Mouse (Mus musculus): ENCODE data around the gene Padi3. TPM values are rescaled to one million over a fixed set of nuclear protein-coding genes. Genes with fewer than 3 reads are reported as not detected.

The Padi3 gene
- polyA plus RNA-seq, 1 experiment from 2014 or later, result 0.51 TPM

DNA sequence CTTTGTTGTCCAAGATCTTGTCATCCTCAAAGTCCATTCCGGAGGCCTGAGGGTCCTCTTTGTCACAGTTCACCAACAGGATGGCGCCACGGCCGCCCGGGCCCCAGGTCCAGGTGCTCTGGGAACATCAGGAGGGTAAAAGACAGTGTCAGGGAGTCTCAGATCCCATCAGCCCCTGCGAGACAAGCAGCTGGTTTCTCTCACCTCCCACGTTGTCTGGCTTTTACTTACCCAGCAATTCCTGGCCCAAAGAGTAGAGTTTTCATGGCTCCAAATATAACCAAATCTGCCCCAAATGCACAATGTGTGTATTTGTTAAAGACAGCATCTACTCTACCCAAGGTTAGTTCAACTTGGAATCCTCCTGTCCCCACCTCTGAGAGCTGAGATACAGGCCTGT, 48.8 kb downstream of the Padi3 start:
- Histone ChIP-seq H3K9me3 (ENCODE audit: control insufficient read depth, low read length) (no peaks in the 10 kb centered on the region), H3K4me3 (ENCODE audit: low read length) (no peak overlapping the region), H3K27me3 (replicated peaks; ENCODE audit: control insufficient read depth, insufficient read depth, low read length) (no peaks in the 10 kb centered on the region), H3K4me2 (ENCODE audit: low read depth, low read length) (no peak overlapping the region), H3K36me3 (ENCODE audit: control insufficient read depth, insufficient read depth, low read length) (no peaks in the 10 kb centered on the region), H3K9ac (ENCODE audit: low read depth, low read length) (no peak overlapping the region), H3K27ac (ENCODE audit: low read length) (no peak overlapping the region), H3K4me1 (ENCODE audit: control insufficient read depth, insufficient read depth, low read length) (peaks cover 4% of the 10 kb centered on the region; the same call in 1 of the 2 replicates)
- ATAC-seq, result no peak
- 82% methylated on average over 7 of the region's 7 CpGs for WGBS

DNA sequence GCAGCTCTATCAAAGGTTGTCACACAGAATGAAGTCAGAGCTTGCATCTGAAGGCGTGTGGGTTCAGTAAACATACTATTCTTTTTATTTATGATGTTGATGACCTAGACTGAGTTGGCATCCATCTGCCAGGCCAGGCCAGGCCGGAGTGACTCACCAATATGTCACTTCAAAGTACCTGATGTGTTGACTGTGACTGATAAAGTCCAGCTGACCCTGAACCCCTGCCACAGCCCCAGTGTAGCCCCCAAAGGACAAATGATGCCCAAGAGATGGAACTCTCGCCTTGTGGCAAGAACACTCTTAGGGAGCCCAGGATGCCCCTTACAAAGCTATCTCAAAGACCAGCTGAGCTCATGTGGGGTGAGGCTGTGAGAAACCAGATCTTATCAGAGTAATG, 54.6 kb downstream of the Padi3 start:
- H3K9ac ChIP-seq (ENCODE audit: low read depth, low read length), result no peak overlapping the region
- peaks cover 4% of the 10 kb centered on the region; the same call in 1 of the 2 replicates for H3K4me1 ChIP-seq (ENCODE audit: control insufficient read depth, insufficient read depth, low read length)
- H3K27ac ChIP-seq (ENCODE audit: low read length), result no peak overlapping the region
- 82% methylated on average over 3 of the region's 3 CpGs for whole genome bisulfite sequencing
- H3K4me2 ChIP-seq (ENCODE audit: low read depth, low read length), result no peak overlapping the region
- no peaks in the 10 kb centered on the region for H3K36me3 ChIP-seq (ENCODE audit: control insufficient read depth, insufficient read depth, low read length)
- no peak for ATAC-seq
- H3K4me3 ChIP-seq (ENCODE audit: low read length), result no peak overlapping the region
- no peaks in the 10 kb centered on the region for H3K27me3 ChIP-seq (replicated peaks; ENCODE audit: control insufficient read depth, insufficient read depth, low read length)
- no peaks in the 10 kb centered on the region for H3K9me3 ChIP-seq (ENCODE audit: control insufficient read depth, low read length)

DNA sequence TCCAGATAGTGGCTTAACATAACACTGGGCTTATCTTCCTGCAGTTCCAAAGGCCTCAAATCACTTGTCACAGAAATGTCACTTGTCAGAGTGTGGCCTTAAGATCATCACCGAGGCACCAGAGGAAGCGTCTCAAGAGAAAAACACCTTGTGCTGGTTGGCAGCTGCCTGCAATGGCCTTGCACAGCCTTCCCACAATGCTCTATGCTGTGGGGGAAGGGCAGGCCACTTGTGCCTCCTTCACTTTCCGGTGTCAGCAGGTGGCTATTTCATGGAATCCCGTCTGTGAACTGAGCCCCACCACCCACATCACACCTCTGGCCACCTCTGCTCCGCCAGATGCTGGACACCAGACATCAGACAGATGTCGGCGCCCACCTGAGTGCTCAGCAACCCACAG, 57.1 kb downstream of the Padi3 start:
- H3K4me3 ChIP-seq (ENCODE audit: low read length), result no peak overlapping the region
- no peaks in the 10 kb centered on the region for H3K9me3 ChIP-seq (ENCODE audit: control insufficient read depth, low read length)
- no peak overlapping the region for H3K4me2 ChIP-seq (ENCODE audit: low read depth, low read length)
- H3K27me3 ChIP-seq (replicated peaks; ENCODE audit: control insufficient read depth, insufficient read depth, low read length), result no peaks in the 10 kb centered on the region
- no peak overlapping the region for H3K9ac ChIP-seq (ENCODE audit: low read depth, low read length)
- no peak; the same call in 1 of the 2 replicates for ATAC-seq
- H3K36me3 ChIP-seq (ENCODE audit: control insufficient read depth, insufficient read depth, low read length), result no peaks in the 10 kb centered on the region
- H3K4me1 ChIP-seq (ENCODE audit: control insufficient read depth, insufficient read depth, low read length), result peaks cover 7% of the 10 kb centered on the region; the same call in 1 of the 2 replicates
- WGBS, result 54% methylated on average over 7 of the region's 7 CpGs
- no peak overlapping the region for H3K27ac ChIP-seq (ENCODE audit: low read length)

DNA sequence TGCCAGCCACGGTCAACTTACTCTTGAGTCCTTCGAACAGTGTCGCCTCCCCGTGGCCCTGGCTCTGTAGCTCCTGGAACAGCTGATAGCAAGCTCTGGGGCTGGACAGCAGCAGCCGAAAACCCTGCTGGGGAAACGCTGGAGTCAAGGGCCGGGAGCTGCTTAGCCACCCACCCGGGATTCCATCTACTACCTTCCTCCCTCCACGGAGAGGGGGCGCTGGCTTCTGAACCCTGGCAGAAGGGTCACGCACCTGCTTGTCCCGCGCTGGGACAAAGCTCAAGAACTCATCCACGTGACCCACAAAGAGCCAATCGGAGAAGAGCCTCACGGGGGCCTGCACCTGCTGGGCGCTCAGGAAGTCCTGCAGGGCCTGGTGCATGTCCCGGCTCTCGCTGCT, 60.1 kb downstream of the Padi3 start:
- 10% methylated on average over 19 of the region's 19 CpGs for WGBS
- H3K9ac ChIP-seq (ENCODE audit: low read depth, low read length), result no peak overlapping the region
- H3K27me3 ChIP-seq (replicated peaks; ENCODE audit: control insufficient read depth, insufficient read depth, low read length), result no peaks in the 10 kb centered on the region
- peak overlapping the region; percentile 42 for H3K4me2 ChIP-seq (ENCODE audit: low read depth, low read length)
- ATAC-seq, result peak; percentile 71
- peaks cover 8% of the 10 kb centered on the region; the same call in 1 of the 2 replicates for H3K4me1 ChIP-seq (ENCODE audit: control insufficient read depth, insufficient read depth, low read length)
- peak overlapping the region; percentile 32 for H3K4me3 ChIP-seq (ENCODE audit: low read length)
- H3K9me3 ChIP-seq (ENCODE audit: control insufficient read depth, low read length), result no peaks in the 10 kb centered on the region
- H3K36me3 ChIP-seq (ENCODE audit: control insufficient read depth, insufficient read depth, low read length), result no peaks in the 10 kb centered on the region
- H3K27ac ChIP-seq (ENCODE audit: low read length), result no peak overlapping the region

DNA sequence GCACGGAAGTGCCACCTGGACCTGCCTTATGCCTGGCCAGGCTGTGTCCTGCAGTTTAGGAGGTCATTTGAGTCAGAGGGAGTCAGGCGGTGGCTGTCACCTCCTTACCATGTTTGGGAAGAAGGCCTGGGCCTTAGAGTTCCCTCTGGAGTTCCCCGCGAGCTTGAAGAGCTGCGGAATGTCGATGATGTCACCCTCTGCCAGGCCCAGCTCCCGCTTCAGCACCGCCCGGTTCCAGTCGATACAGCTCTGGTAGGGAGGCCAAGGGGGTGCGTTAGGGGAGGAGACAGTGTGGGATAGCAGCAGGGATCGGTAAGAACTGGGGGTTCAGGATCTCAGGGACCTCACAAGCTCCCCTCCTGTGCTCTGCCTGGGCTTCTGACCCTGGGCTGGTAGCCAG, 62.5 kb downstream of the Padi3 start:
- peak; percentile 67 for ATAC-seq
- H3K4me1 ChIP-seq (ENCODE audit: control insufficient read depth, insufficient read depth, low read length), result peaks cover 8% of the 10 kb centered on the region; the same call in 1 of the 2 replicates
- no peaks in the 10 kb centered on the region for H3K9me3 ChIP-seq (ENCODE audit: control insufficient read depth, low read length)
- H3K4me3 ChIP-seq (ENCODE audit: low read length), result no peak overlapping the region
- 0 out of 2 replicates have a peak overlapping the region, but pooled peaks have one; percentile 25 for H3K27ac ChIP-seq (ENCODE audit: low read length)
- peak overlapping the region; percentile 59 for H3K9ac ChIP-seq (ENCODE audit: low read depth, low read length)
- no peaks in the 10 kb centered on the region for H3K27me3 ChIP-seq (replicated peaks; ENCODE audit: control insufficient read depth, insufficient read depth, low read length)
- WGBS, result 19% methylated on average over 12 of the region's 12 CpGs
- no peaks in the 10 kb centered on the region for H3K36me3 ChIP-seq (ENCODE audit: control insufficient read depth, insufficient read depth, low read length)
- H3K4me2 ChIP-seq (ENCODE audit: low read depth, low read length), result no peak overlapping the region

DNA sequence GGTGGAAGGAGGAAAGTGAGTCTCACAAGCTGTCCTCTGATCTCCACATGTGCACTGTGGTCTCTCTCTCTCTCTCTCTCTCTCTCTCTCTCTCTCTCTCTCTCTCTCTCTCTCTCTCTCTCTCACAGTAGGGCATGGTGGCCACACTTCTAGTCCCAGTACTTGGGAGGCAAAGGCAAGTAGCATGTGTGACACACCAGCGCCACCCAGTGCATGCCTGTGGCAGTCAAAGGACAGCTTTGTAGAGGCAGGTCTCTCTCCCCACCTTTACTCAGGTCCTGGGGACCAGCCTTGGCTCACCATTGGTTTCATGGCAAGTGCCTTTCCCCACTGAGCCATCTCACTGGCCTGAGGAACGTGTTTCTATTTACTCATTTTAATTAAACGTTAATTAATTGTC, 65.8 kb downstream of the Padi3 start:
- no peaks in the 10 kb centered on the region for H3K9me3 ChIP-seq (ENCODE audit: control insufficient read depth, low read length)
- no peaks in the 10 kb centered on the region for H3K36me3 ChIP-seq (ENCODE audit: control insufficient read depth, insufficient read depth, low read length)
- ATAC-seq, result no peak
- no peak overlapping the region for H3K4me3 ChIP-seq (ENCODE audit: low read length)
- no peak overlapping the region for H3K27ac ChIP-seq (ENCODE audit: low read length)
- WGBS, result 14% methylated on average over 3 of the region's 3 CpGs
- no peak overlapping the region for H3K4me2 ChIP-seq (ENCODE audit: low read depth, low read length)
- H3K9ac ChIP-seq (ENCODE audit: low read depth, low read length), result no peak overlapping the region
- no peaks in the 10 kb centered on the region for H3K27me3 ChIP-seq (replicated peaks; ENCODE audit: control insufficient read depth, insufficient read depth, low read length)
- peaks cover 5% of the 10 kb centered on the region; the same call in 1 of the 2 replicates for H3K4me1 ChIP-seq (ENCODE audit: control insufficient read depth, insufficient read depth, low read length)

DNA sequence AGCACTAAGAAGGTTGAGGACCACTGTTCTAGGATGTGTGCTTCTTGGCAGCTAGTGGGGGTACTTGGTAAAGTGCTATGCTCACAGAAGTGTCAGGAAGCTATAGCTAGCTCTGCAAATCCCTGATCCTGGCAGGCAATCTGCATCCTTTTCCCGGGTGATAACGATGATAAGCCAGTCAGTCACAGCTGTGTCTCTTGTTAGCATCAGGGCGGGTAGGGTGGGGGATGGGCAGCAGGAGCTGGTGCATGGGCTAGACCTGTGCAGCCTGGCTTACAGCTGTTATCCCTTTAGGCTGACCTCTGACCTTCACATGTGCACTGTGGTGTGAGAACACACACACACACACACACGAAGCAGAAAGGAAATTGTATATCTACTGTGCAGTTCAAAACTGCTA, 67.4 kb downstream of the Padi3 start:
- Histone ChIP-seq H3K27ac (ENCODE audit: low read length) (no peak overlapping the region), H3K9ac (ENCODE audit: low read depth, low read length) (no peak overlapping the region), H3K4me1 (ENCODE audit: control insufficient read depth, insufficient read depth, low read length) (peaks cover 5% of the 10 kb centered on the region; the same call in 1 of the 2 replicates), H3K27me3 (replicated peaks; ENCODE audit: control insufficient read depth, insufficient read depth, low read length) (no peaks in the 10 kb centered on the region), H3K4me3 (ENCODE audit: low read length) (no peak overlapping the region), H3K36me3 (ENCODE audit: control insufficient read depth, insufficient read depth, low read length) (no peaks in the 10 kb centered on the region), H3K9me3 (ENCODE audit: control insufficient read depth, low read length) (no peaks in the 10 kb centered on the region), H3K4me2 (ENCODE audit: low read depth, low read length) (no peak overlapping the region)
- WGBS, result 34% methylated on average over 4 of the region's 4 CpGs
- ATAC-seq, result no peak

DNA sequence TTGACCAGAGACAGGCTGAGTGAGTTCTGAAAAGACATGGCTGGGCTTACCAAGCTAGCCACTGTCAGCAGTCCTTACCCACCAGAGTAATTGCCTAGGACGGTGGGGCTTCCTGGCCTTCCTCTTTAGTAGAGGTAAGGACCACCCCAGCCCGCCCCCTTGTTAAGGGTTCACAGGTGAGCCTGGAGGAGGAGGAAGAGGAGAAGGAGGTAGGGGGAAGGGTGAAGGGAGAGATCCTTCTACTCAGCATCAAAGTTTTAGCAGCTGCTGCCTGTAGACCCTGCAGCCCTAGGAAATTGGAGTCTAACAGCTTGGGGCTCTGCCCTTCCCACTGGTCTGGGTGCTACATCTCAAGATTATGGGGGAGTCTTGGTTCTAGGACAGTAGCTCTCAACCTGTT, 67.9 kb downstream of the Padi3 start, which contains the start of gene Padi6:
Gene Padi6 (minus strand): TSS at position 101 of the 400 bp plus-strand sequence.
- WGBS, result 74% methylated on average over 2 of the region's 2 CpGs
- Histone ChIP-seq H3K4me1 (ENCODE audit: control insufficient read depth, insufficient read depth, low read length) (peaks cover under 1% of the 10 kb centered on the region; the same call in 1 of the 2 replicates), H3K36me3 (ENCODE audit: control insufficient read depth, insufficient read depth, low read length) (no peaks in the 10 kb centered on the region), H3K4me3 (ENCODE audit: low read length) (no peak within 1 kb of the TSS), H3K27ac (ENCODE audit: low read length) (no peak within 1 kb of the TSS), H3K27me3 (replicated peaks; ENCODE audit: control insufficient read depth, insufficient read depth, low read length) (no peaks in the 10 kb centered on the region), H3K4me2 (ENCODE audit: low read depth, low read length) (no peak within 1 kb of the TSS), H3K9me3 (ENCODE audit: control insufficient read depth, low read length) (no peaks in the 10 kb centered on the region), H3K9ac (ENCODE audit: low read depth, low read length) (no peak within 1 kb of the TSS)
- no peak for ATAC-seq

DNA sequence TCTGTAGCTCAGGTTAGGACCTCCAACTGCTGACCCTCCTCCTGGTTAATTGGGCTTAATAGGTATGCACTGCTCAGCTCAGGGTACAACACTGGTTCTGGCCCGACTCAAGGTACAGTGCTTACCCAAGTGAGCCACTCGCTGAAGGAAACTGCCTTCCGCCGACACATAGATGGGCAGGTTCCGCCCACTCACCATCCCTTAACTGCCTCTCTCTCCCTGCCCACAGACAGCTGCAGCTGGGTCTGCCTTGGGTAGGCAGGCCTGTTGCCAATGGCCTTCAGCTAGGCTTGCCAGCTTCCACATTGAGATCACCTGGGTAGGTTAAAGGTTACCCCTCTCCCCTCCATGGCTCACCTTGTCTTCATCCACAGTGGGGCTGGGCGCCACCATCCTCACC, 69.0 kb downstream of the Padi3 start:
- Histone ChIP-seq H3K4me2 (ENCODE audit: low read depth, low read length) (no peak overlapping the region), H3K27ac (ENCODE audit: low read length) (no peak overlapping the region), H3K9ac (ENCODE audit: low read depth, low read length) (no peak overlapping the region), H3K4me1 (ENCODE audit: control insufficient read depth, insufficient read depth, low read length) (no peaks in the 10 kb centered on the region), H3K27me3 (replicated peaks; ENCODE audit: control insufficient read depth, insufficient read depth, low read length) (no peaks in the 10 kb centered on the region), H3K4me3 (ENCODE audit: low read length) (no peak overlapping the region), H3K9me3 (ENCODE audit: control insufficient read depth, low read length) (no peaks in the 10 kb centered on the region), H3K36me3 (ENCODE audit: control insufficient read depth, insufficient read depth, low read length) (no peaks in the 10 kb centered on the region)
- 85% methylated on average over 6 of the region's 6 CpGs for WGBS
- ATAC-seq, result no peak

DNA sequence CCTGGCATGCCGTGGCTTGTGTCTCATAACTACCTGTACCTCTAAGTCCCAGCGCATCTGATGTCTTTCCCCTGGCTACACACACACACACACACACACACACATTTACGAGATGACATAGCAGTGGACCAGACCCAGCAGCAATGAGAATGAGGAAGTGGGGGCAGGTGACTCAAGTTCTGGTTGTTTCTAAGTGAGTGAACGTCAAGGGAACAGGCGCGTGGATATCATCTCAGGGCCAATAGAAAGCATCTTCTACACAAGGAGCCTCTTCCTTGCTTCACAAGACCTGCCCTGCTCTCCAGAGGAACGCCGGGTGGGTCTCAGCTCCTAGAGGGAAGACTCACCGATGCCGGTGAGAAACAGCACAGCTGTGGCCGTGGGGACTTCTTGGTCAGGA, 69.8 kb downstream of the Padi3 start:
- 86% methylated on average over 11 of the region's 11 CpGs for WGBS
- Histone ChIP-seq H3K9me3 (ENCODE audit: control insufficient read depth, low read length) (no peaks in the 10 kb centered on the region), H3K27ac (ENCODE audit: low read length) (no peak overlapping the region), H3K36me3 (ENCODE audit: control insufficient read depth, insufficient read depth, low read length) (no peaks in the 10 kb centered on the region), H3K9ac (ENCODE audit: low read depth, low read length) (no peak overlapping the region), H3K27me3 (replicated peaks; ENCODE audit: control insufficient read depth, insufficient read depth, low read length) (no peaks in the 10 kb centered on the region), H3K4me3 (ENCODE audit: low read length) (no peak overlapping the region), H3K4me2 (ENCODE audit: low read depth, low read length) (no peak overlapping the region), H3K4me1 (ENCODE audit: control insufficient read depth, insufficient read depth, low read length) (no peaks in the 10 kb centered on the region)
- no peak for ATAC-seq
